Mouse (Mus musculus) intestine, postnatal 0 days (tissue): ENCODE results near the gene Cog5. TPM values are rescaled to one million over a fixed set of nuclear protein-coding genes. Genes with fewer than 3 reads are reported as not detected.

Experiments used
- ATAC-seq: fragments of 200-750 bp; cut with Nextera tagmentation; 2 replicates; pipeline ENCODE4 v1.8.0; 2017; ENCODE audit warnings: mild to moderate bottlenecking, moderate TSS enrichment, moderate library complexity
- H3K27ac ChIP-seq: fragments of 300-500 bp; sonication (generic); 2 replicates; pipeline ENCODE4 v1.5.1; 2014; ENCODE audit warnings: mild to moderate bottlenecking, low read depth, low read length, moderate library complexity
- H3K27me3 ChIP-seq: fragments of 300-500 bp; sonication (generic); replicated peaks from 2 replicates; pipeline ENCODE4 v1.6.1; 2014; ENCODE audit warnings: low read length, mixed read lengths; ENCODE audit not compliant: control insufficient read depth, insufficient read depth
- H3K36me3 ChIP-seq: fragments of 300-500 bp; sonication (generic); 2 replicates; pipeline ENCODE4 v1.6.1; 2014; ENCODE audit warnings: mild to moderate bottlenecking, moderate library complexity; ENCODE audit not compliant: control insufficient read depth, insufficient read depth
- H3K4me1 ChIP-seq: fragments of 300-500 bp; sonication (generic); replicated peaks from 2 replicates; pipeline ENCODE4 v1.6.1; 2014; ENCODE audit warnings: antibody characterized with exemption, low read length, mixed read lengths; ENCODE audit not compliant: control insufficient read depth, insufficient read depth
- H3K4me2 ChIP-seq: fragments of 300-500 bp; sonication (generic); replicated peaks from 2 replicates; pipeline ENCODE4 v1.6.1; 2014; ENCODE audit warnings: low read depth, mild to moderate bottlenecking, moderate library complexity
- H3K4me3 ChIP-seq: fragments of 300-500 bp; sonication (generic); 2 replicates; pipeline ENCODE4 v1.5.1; 2014; ENCODE audit warnings: low read depth, low read length
- H3K9ac ChIP-seq: fragments of 300-500 bp; sonication (generic); 2 replicates; pipeline ENCODE4 v1.6.1; 2014; ENCODE audit warnings: mild to moderate bottlenecking, low read depth, low read length
- H3K9me3 ChIP-seq: fragments of 300-500 bp; sonication (generic); 2 replicates; pipeline ENCODE4 v1.6.1; 2016; ENCODE audit warnings: mixed run types; ENCODE audit not compliant: control insufficient read depth
- CTCF ChIP-seq: sonication (generic); IDR thresholded peaks from 2 replicates; pipeline ENCODE4 v1.5.1; 2016; ENCODE audit warnings: low read depth, mild to moderate bottlenecking, control low read depth, antibody characterized with exemption, moderate library complexity
- WGBS: fragments of 180-500 bp; shearing (Covaris S2); extraction: QIAGEN DNeasy Blood & Tissue Kit; methylation state at CpG from one replicate; pipeline ENCODE4 v1.1.7; 2014; 5-methylcytosine and 5-hydroxymethylcytosine counted together
- polyA plus RNA-seq: library from polyadenylated mRNA; unstranded; fragments of >200 nt; fragmentation: Nextera tagmentation; extraction: Ambion mirVana; gene quantifications from 2 replicates; pipeline ENCODE4 v1.2.1, GENCODE M21; 2015

Cog5 gene
- polyA plus RNA-seq, 1 experiment from 2014 or later, result 16.4 TPM

- no peaks in the 10 kb centered on the region for H3K36me3 ChIP-seq
- H3K9me3 ChIP-seq, result no peaks in the 10 kb centered on the region
- H3K9ac ChIP-seq, result no peak overlapping the region
- no peak overlapping the region for H3K4me2 ChIP-seq
- no peak for ATAC-seq
- no peak overlapping the region for H3K27ac ChIP-seq
- H3K4me1 ChIP-seq, result 0 out of 2 replicates have a peak, but pooled peaks cover 2% of the 10 kb centered on the region
- WGBS, result 80% methylated on average over 6 of the region's 6 CpGs
- H3K4me3 ChIP-seq, result no peak overlapping the region
- H3K27me3 ChIP-seq, result no peaks in the 10 kb centered on the region
- peak; percentile 53 for TF ChIP-seq CTCF
Measured at GRCm38 (mm10) chr12:31703904-31704303, 49.2 kb downstream of the Cog5 start.

- no peak overlapping the region for H3K9ac ChIP-seq
- no peak for TF ChIP-seq CTCF
- 52% methylated on average over 2 of the region's 2 CpGs for WGBS
- ATAC-seq, result no peak
- no peak overlapping the region for H3K4me2 ChIP-seq
- no peaks in the 10 kb centered on the region for H3K27me3 ChIP-seq
- no peak overlapping the region for H3K27ac ChIP-seq
- H3K4me1 ChIP-seq, result 0 out of 2 replicates have a peak, but pooled peaks cover 2% of the 10 kb centered on the region
- no peaks in the 10 kb centered on the region for H3K36me3 ChIP-seq
- no peak overlapping the region for H3K4me3 ChIP-seq
- H3K9me3 ChIP-seq, result no peaks in the 10 kb centered on the region
Measured at GRCm38 (mm10) chr12:31706168-31706567, 51.5 kb downstream of the Cog5 start.

GRCm38 (mm10) chr12:31707531-31707930, 52.9 kb downstream of the Cog5 start:
- H3K27ac ChIP-seq, result no peak overlapping the region

GRCm38 (mm10) chr12:31709665-31710064, 55.0 kb downstream of the Cog5 start:
- Histone ChIP-seq H3K36me3 (no peaks in the 10 kb centered on the region), H3K27ac (no peak overlapping the region), H3K4me3 (no peak overlapping the region), H3K9me3 (no peaks in the 10 kb centered on the region), H3K27me3 (no peaks in the 10 kb centered on the region), H3K9ac (no peak overlapping the region), H3K4me1 (no peaks in the 10 kb centered on the region; the same call in 1 of the 2 replicates), H3K4me2 (no peak overlapping the region)
- TF ChIP-seq CTCF, result no peak
- WGBS, result 91% methylated on average over 6 of the region's 6 CpGs
- no peak for ATAC-seq

More at GRCm38 (mm10) chr12:31707531-31707930, 52.9 kb downstream of the Cog5 start:
- 63% methylated on average over 1 of the region's 1 CpGs for WGBS
- Histone ChIP-seq H3K27me3 (no peaks in the 10 kb centered on the region), H3K4me3 (no peak overlapping the region), H3K9me3 (no peaks in the 10 kb centered on the region), H3K4me2 (no peak overlapping the region), H3K9ac (no peak overlapping the region), H3K36me3 (no peaks in the 10 kb centered on the region), H3K4me1 (no peaks in the 10 kb centered on the region)
- ATAC-seq, result no peak
- no peak for TF ChIP-seq CTCF

GRCm38 (mm10) chr12:31712233-31712632, 57.6 kb downstream of the Cog5 start:
- Histone ChIP-seq H3K27me3 (no peaks in the 10 kb centered on the region), H3K9me3 (no peaks in the 10 kb centered on the region), H3K36me3 (no peaks in the 10 kb centered on the region), H3K4me2 (no peak overlapping the region), H3K4me3 (no peak overlapping the region), H3K9ac (no peak overlapping the region), H3K4me1 (no peaks in the 10 kb centered on the region; the same call in 1 of the 2 replicates), H3K27ac (no peak overlapping the region)
- TF ChIP-seq CTCF, result no peak
- WGBS, result 57% methylated on average over 5 of the region's 5 CpGs
- ATAC-seq, result no peak

GRCm38 (mm10) chr12:31712727-31713126, 58.1 kb downstream of the Cog5 start:
- Histone ChIP-seq H3K27me3 (no peaks in the 10 kb centered on the region), H3K9ac (no peak overlapping the region), H3K27ac (no peak overlapping the region), H3K36me3 (no peaks in the 10 kb centered on the region), H3K9me3 (no peaks in the 10 kb centered on the region), H3K4me3 (no peak overlapping the region), H3K4me1 (no peaks in the 10 kb centered on the region; the same call in 1 of the 2 replicates), H3K4me2 (no peak overlapping the region)
- ATAC-seq, result no peak
- TF ChIP-seq CTCF, result no peak
- WGBS, result 37% methylated on average over 4 of the region's 4 CpGs

- Histone ChIP-seq H3K9me3 (no peaks in the 10 kb centered on the region), H3K4me3 (no peak within 1 kb of the TSS), H3K4me2 (no peak within 1 kb of the TSS; the same call in 1 of the 2 replicates), H3K36me3 (no peaks in the 10 kb centered on the region), H3K27ac (no peak within 1 kb of the TSS), H3K4me1 (no peaks in the 10 kb centered on the region; the same call in 1 of the 2 replicates), H3K9ac (no peak within 1 kb of the TSS), H3K27me3 (no peaks in the 10 kb centered on the region)
- ATAC-seq, result no peak
- TF ChIP-seq CTCF, result no peak
- 40% methylated on average over 6 of the region's 6 CpGs for WGBS
Measured at GRCm38 (mm10) chr12:31713600-31713999, 58.9 kb downstream of the Cog5 start, which contains the start of gene Gpr22. Gene Gpr22 (minus strand): TSS chr12:31713947.
